Mouse (Mus musculus) heart, adult 2 months (tissue): ENCODE measurements around the gene Bex2. TPM values are rescaled to one million over a fixed set of nuclear protein-coding genes. Genes with fewer than 3 reads are reported as not detected.
"Not testable (repeated sequence)": the region's sequence is repeated elsewhere in the genome, so short reads cannot be mapped to it uniquely, and the experiment has no call there.

Source experiments
- DNase-seq, 2 experiments: peaks; one replicate each; pipeline ENCODE4 v3.0.0; 2021
- H3K27ac ChIP-seq: fragments of 200-600 bp; 2 replicates; pipeline ENCODE4 v1.8.1; 2022
- H3K27me3 ChIP-seq: fragments of 200-500 bp; 2 replicates; pipeline ENCODE4 v1.6.1; 2012; ENCODE audit warnings: mild to moderate bottlenecking, low read length, inconsistent platforms, mixed read lengths; ENCODE audit not compliant: control insufficient read depth, insufficient read depth
- H3K36me3 ChIP-seq: fragments of 200-500 bp; 2 replicates; pipeline ENCODE4 v1.6.1; 2012; ENCODE audit warnings: low read length, inconsistent platforms; ENCODE audit not compliant: control insufficient read depth, insufficient read depth
- H3K4me1 ChIP-seq: fragments of 200-500 bp; 2 replicates; pipeline ENCODE4 v1.6.1; 2011; ENCODE audit warnings: low read length; ENCODE audit not compliant: control insufficient read depth, insufficient read depth
- H3K4me3 ChIP-seq: fragments of 200-600 bp; 2 replicates; pipeline ENCODE4 v1.8.1; 2022
- H3K79me2 ChIP-seq: fragments of 200-500 bp; replicated peaks from 2 replicates; pipeline ENCODE4 v1.6.1; 2012; ENCODE audit warnings: mild to moderate bottlenecking, inconsistent platforms, low read length, moderate library complexity, mixed read lengths; ENCODE audit not compliant: control insufficient read depth, insufficient read depth
- H3K9ac ChIP-seq: fragments of 200-500 bp; 2 replicates; pipeline ENCODE4 v1.6.1; 2012; ENCODE audit warnings: low read depth, mild to moderate bottlenecking, control low read depth, inconsistent platforms, low read length, mixed read lengths
- CTCF ChIP-seq: fragments of 200-600 bp; IDR thresholded peaks from 2 replicates; pipeline ENCODE4 v1.8.1; 2022; ENCODE audit warnings: antibody characterized with exemption, mild to moderate bottlenecking, moderate library complexity
- EP300 ChIP-seq: fragments of 200-500 bp; IDR thresholded peaks from 2 replicates; pipeline ENCODE4 v1.6.1; 2011; ENCODE audit warnings: low read depth, low read length, control low read depth; ENCODE audit not compliant: insufficient read depth
- POLR2A ChIP-seq: fragments of 200-500 bp; IDR thresholded peaks from 2 replicates; pipeline ENCODE4 v1.6.1; 2011; ENCODE audit warnings: mild to moderate bottlenecking, low read depth, low read length, control low read depth; ENCODE audit not compliant: insufficient read depth
- WGBS: fragments of 180-500 bp; shearing (Covaris S2); methylation state at CpG from one replicate; pipeline ENCODE4 v1.1.7; 2018; 5-methylcytosine and 5-hydroxymethylcytosine counted together
- intact Hi-C: fragments of 180-260 bp; cut with DNase I; formaldehyde crosslinking; loops from one replicate; pipeline ENCODE4 v1.15.1; 2025
- polyA plus RNA-seq: library from polyadenylated mRNA; depleted of rRNA; stranded (reverse); fragments of >200 nt; gene quantifications from 2 replicates; pipeline ENCODE4 v1.2.3, GENCODE M21; 2012
- total RNA-seq, 2 experiments: library from RNA; stranded (reverse); gene quantifications; 2 replicates each; pipeline ENCODE4 v1.2.3; 2021

Bex2 gene
- total and polyA plus RNA-seq, 3 experiments = 0.27 TPM; not detected in 2

DNA sequence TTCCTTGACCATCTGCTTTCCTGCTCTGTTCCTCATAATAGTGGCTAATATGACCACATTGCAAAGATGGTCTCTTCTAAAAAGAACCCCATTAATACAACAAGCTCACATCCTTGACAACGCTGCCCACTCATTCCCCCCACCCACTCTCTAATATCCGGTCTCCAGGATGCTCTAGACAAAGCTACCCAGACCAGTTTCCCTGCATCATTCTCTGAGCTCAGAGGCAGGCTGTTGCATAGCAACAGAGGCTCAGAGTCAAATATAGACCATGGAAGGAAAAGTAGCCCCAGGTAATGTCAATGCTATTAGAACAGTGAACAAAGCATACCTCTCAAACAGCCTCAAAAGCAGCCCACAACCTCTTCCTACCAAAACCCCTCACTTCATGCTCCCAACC lies 26.4 kb upstream of the Bex2 start:
- H3K9ac ChIP-seq = no peak overlapping the region
- DNase-seq = no peak
- no peaks in the 10 kb centered on the region for H3K79me2 ChIP-seq
- intact Hi-C loops = no loop called here
- TF ChIP-seq POLR2A (no peak), EP300 (no peak), CTCF (no peak)
- H3K27me3 ChIP-seq = no peaks in the 10 kb centered on the region
- H3K27ac ChIP-seq = no peak overlapping the region
- no peaks in the 10 kb centered on the region for H3K36me3 ChIP-seq
- H3K4me1 ChIP-seq = no peaks in the 10 kb centered on the region
- H3K4me3 ChIP-seq = no peak overlapping the region
- 40% methylated on average over 2 of the region's 2 CpGs for WGBS

DNA sequence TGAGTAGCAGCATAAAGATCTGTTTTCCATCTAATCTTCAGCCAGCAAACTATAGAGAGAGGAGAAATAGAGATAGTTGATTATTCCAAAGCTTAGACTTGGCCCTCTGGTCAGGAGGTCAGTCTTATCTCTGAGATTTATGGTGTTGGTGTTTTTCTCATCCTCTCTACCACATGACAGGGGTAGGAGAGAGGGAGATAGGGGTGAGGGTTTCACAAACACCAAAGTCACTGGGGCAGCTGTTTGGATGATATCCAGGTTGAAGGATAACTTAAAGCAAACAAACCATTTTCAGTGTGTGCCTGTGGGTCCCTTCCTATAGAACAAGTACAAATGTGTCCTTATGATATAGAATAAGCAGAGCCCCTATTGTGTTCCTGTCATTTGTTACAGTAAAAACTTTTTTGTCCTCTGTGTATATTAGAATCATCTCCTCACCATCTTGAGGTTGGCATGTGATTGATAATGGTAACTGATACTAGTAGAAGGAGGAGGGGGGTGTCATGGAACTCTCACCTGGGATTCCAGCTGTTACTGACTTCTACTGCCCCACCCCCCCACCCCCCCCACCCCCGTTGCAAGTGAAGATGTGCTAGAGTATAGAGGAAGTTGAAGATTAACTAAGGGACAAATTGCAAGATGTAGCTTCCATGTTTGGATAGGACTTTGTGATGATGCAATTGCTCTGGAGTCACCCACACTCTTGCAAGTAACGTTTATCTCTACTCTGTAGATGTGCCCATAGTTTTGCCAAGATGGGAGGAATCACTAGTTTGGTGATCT lies 24.7 kb upstream of the Bex2 start:
- no peaks in the 10 kb centered on the region for H3K36me3 ChIP-seq
- H3K79me2 ChIP-seq = no peaks in the 10 kb centered on the region
- no peaks in the 10 kb centered on the region for H3K4me1 ChIP-seq
- DNase-seq = no peak
- intact Hi-C loops = no loop called here
- no peak for TF ChIP-seq EP300
- H3K27ac ChIP-seq = no peak overlapping the region
- WGBS = 35% methylated on average over 2 of the region's 2 CpGs
- H3K9ac ChIP-seq = no peak overlapping the region
- no peaks in the 10 kb centered on the region for H3K27me3 ChIP-seq
- no peak overlapping the region for H3K4me3 ChIP-seq

- H3K4me3 ChIP-seq = no peak within 1 kb of the TSS
- H3K27me3 ChIP-seq = no peaks in the 10 kb centered on the region
- H3K9ac ChIP-seq = no peak within 1 kb of the TSS
- 72% methylated on average over 9 of the region's 9 CpGs for WGBS
- H3K4me1 ChIP-seq = no peaks in the 10 kb centered on the region
- TF ChIP-seq CTCF = no peak
- TF ChIP-seq EP300 = no peak
- TF ChIP-seq POLR2A = no peak
- DNase-seq = no peak
- no peaks in the 10 kb centered on the region for H3K79me2 ChIP-seq
- H3K36me3 ChIP-seq = no peaks in the 10 kb centered on the region
- no peak within 1 kb of the TSS for H3K27ac ChIP-seq
- intact Hi-C loops = no loop called here
These were observed 17.1 kb upstream of the Bex2 start, which contains the start of gene Nxf3 for GRCm38 (mm10) chrX:136085155-136085554. Gene Nxf3 (minus strand): TSS chrX:136085255.

DNA sequence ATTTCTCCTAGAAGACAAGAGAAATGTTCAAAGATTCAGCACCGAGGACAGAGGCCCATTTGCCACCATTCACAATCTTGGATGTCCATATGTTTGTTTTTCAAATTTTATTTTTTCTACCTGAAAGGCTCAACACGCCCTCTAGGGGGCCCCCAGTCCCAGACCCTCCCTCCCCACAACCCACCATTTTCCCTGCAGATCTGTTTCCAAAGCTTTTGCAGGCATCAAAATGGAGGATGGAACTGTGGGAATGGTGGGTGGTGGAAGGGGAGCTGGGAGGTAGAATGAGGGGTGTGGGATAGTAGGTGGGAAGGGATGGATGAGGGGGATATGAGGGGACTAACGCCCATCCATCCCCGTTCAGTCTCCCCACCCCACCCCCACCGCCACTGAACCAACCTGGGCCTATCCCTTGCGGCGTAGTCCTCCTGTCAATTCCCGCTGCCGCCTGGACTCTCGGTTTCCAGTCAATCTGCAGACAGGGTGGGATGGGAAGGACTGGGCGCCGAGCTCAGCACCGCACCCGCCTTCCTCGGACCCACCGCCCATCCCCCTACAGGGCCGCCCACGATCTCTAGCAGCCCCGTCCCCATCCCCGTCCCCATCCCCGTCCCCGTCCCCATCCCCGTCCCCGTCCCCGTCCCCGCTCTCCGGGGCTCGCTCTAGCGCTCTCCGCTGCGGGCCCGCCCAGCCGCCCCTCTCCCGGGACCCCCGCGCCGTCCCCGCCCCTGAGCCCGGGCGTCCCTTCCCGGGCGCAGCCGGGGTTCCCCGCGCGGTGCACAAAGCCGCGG lies 640 bp downstream of the Bex2 start:
- intact Hi-C loops, H3K27ac ChIP-seq, H3K79me2 ChIP-seq, H3K4me3 ChIP-seq, H3K36me3 ChIP-seq, H3K9ac ChIP-seq, H3K4me1 ChIP-seq, DNase-seq, H3K27me3 ChIP-seq: not testable (repeated sequence)
- 20% methylated on average over 14 of the region's 48 CpGs for WGBS

DNA sequence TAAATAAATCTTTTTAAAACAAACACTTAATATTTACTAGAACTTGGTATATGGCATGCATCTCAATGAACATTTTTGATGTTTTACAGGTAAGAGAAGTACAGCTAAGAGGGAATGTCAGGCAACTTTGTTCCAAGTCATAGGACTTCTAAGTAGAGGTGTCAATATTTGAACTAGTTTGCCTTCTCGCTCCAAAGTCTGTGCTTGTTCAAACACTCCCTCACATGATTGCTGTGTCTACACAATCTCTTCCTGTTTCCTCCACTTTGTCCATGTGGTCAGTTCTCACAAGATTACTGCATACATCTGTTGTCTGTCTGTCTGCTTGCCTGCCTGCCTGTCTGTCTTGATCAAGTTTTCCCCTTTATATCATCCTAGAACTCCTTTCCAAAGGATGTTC lies 7.3 kb downstream of the Bex2 start:
- no peak for DNase-seq
- Histone ChIP-seq H3K4me3 (no peak overlapping the region), H3K79me2 (no peaks in the 10 kb centered on the region), H3K27me3 (no peaks in the 10 kb centered on the region), H3K9ac (no peak overlapping the region), H3K36me3 (no peaks in the 10 kb centered on the region), H3K4me1 (no peaks in the 10 kb centered on the region), H3K27ac (no peak overlapping the region)
- 47% methylated on average over 1 of the region's 1 CpGs for WGBS
- intact Hi-C loops = no loop called here
- TF ChIP-seq EP300 (no peak), POLR2A (no peak), CTCF (no peak)

DNA sequence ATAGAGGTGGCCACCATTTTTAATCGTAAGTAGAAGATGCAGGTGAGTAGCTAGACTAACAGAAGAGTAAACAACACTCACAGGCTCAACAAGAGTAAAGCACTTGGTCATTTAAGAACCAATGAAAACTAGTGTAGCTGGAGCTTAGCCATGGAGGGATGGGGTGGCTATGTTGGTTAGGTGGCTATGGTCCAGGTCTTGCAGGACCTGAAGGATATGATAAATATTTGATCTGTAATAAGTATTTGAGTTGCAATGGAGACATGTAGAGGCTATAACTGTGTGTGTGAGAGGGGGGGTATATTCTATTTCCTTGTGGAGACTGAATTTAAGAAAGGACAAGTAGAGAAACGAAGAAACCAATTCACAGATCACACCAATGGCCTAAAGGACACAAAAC lies 16.8 kb downstream of the Bex2 start:
- 70% methylated on average over 2 of the region's 2 CpGs for WGBS
- H3K4me3 ChIP-seq = no peak overlapping the region
- no peak for TF ChIP-seq EP300
- TF ChIP-seq POLR2A = no peak
- TF ChIP-seq CTCF = no peak
- no peaks in the 10 kb centered on the region for H3K79me2 ChIP-seq
- no peak overlapping the region for H3K9ac ChIP-seq
- no peak for DNase-seq
- no peaks in the 10 kb centered on the region for H3K27me3 ChIP-seq
- no peaks in the 10 kb centered on the region for H3K4me1 ChIP-seq
- H3K27ac ChIP-seq = no peak overlapping the region
- intact Hi-C loops = no loop called here
- H3K36me3 ChIP-seq = no peaks in the 10 kb centered on the region
